Mouse (Mus musculus) intestine, embryonic 16.5 days (tissue): ENCODE measurements around the gene Pde4d. TPM values are rescaled to one million over a fixed set of nuclear protein-coding genes. Genes with fewer than 3 reads are reported as not detected.

ENCODE experiments used
- ATAC-seq: fragments of 200-750 bp; cut with Nextera tagmentation; 2 replicates; pipeline ENCODE4 v1.8.0; 2017; ENCODE audit warnings: moderate TSS enrichment, moderate library complexity
- H3K27ac ChIP-seq: fragments of 300-500 bp; sonication (generic); 2 replicates; pipeline ENCODE4 v1.5.1; 2014; ENCODE audit warnings: mild to moderate bottlenecking, low read length
- H3K27me3 ChIP-seq: fragments of 300-500 bp; sonication (generic); replicated peaks from 2 replicates; pipeline ENCODE4 v1.6.1; 2014; ENCODE audit warnings: low read length, control low read depth, mixed read lengths; ENCODE audit not compliant: control insufficient read depth, insufficient read depth
- H3K36me3 ChIP-seq: fragments of 300-500 bp; sonication (generic); 2 replicates; pipeline ENCODE4 v1.6.1; 2014; ENCODE audit warnings: low read length, control low read depth; ENCODE audit not compliant: control insufficient read depth, insufficient read depth
- H3K4me1 ChIP-seq: fragments of 300-500 bp; sonication (generic); 2 replicates; pipeline ENCODE4 v1.6.1; 2014; ENCODE audit warnings: low read length, control low read depth, mixed read lengths; ENCODE audit not compliant: control insufficient read depth, insufficient read depth
- H3K4me2 ChIP-seq: fragments of 300-500 bp; sonication (generic); 2 replicates; pipeline ENCODE4 v1.6.1; 2014; ENCODE audit warnings: low read depth, low read length, control low read depth
- H3K4me3 ChIP-seq: fragments of 300-500 bp; sonication (generic); 2 replicates; pipeline ENCODE4 v1.5.1; 2014; ENCODE audit warnings: mild to moderate bottlenecking, low read length
- H3K9ac ChIP-seq: fragments of 300-500 bp; sonication (generic); 2 replicates; pipeline ENCODE4 v1.6.1; 2014; ENCODE audit warnings: low read depth, low read length
- H3K9me3 ChIP-seq: fragments of 300-500 bp; sonication (generic); 2 replicates; pipeline ENCODE4 v1.6.1; 2016; ENCODE audit warnings: low read length, control low read depth; ENCODE audit not compliant: control insufficient read depth
- WGBS: fragments of 180-500 bp; shearing (Covaris S2); extraction: QIAGEN DNeasy Blood & Tissue Kit; methylation state at CpG from one replicate; pipeline ENCODE4 v1.1.7; 2014; 5-methylcytosine and 5-hydroxymethylcytosine counted together
- polyA plus RNA-seq: library from polyadenylated mRNA; unstranded; fragments of >200 nt; fragmentation: Nextera tagmentation; extraction: Ambion mirVana; gene quantifications from 2 replicates; pipeline ENCODE4 v1.2.1, GENCODE M21; 2015

The Pde4d gene
- polyA plus RNA-seq, 1 experiment from 2014 or later, result 25.3 TPM

- Histone ChIP-seq H3K9ac (no peak overlapping the region), H3K4me3 (no peak overlapping the region), H3K9me3 (no peaks in the 10 kb centered on the region), H3K36me3 (no peaks in the 10 kb centered on the region), H3K27me3 (no peaks in the 10 kb centered on the region), H3K4me2 (no peak overlapping the region), H3K4me1 (peaks cover 10% of the 10 kb centered on the region), H3K27ac (no peak overlapping the region)
- WGBS, result 80% methylated on average over 10 of the region's 10 CpGs
- no peak for ATAC-seq
Observed at GRCm38 (mm10) chr13:109917551-109917950, 1467.8 kb downstream of the Pde4d start.

GRCm38 (mm10) chr13:109918631-109919030 lies 1468.9 kb downstream of the Pde4d start:
- H3K4me3 ChIP-seq, result no peak overlapping the region
- no peaks in the 10 kb centered on the region for H3K36me3 ChIP-seq
- H3K9me3 ChIP-seq, result no peaks in the 10 kb centered on the region
- no peak overlapping the region for H3K9ac ChIP-seq
- H3K27ac ChIP-seq, result no peak overlapping the region
- WGBS, result 63% methylated on average over 8 of the region's 8 CpGs
- no peak overlapping the region for H3K4me2 ChIP-seq
- no peak for ATAC-seq
- H3K4me1 ChIP-seq, result peaks cover 14% of the 10 kb centered on the region
- no peaks in the 10 kb centered on the region for H3K27me3 ChIP-seq

GRCm38 (mm10) chr13:109920256-109920655 lies 1470.5 kb downstream of the Pde4d start:
- Histone ChIP-seq H3K27ac (no peak overlapping the region), H3K36me3 (no peaks in the 10 kb centered on the region), H3K4me3 (no peak overlapping the region), H3K27me3 (no peaks in the 10 kb centered on the region), H3K9me3 (no peaks in the 10 kb centered on the region), H3K9ac (no peak overlapping the region), H3K4me1 (peaks cover 7% of the 10 kb centered on the region), H3K4me2 (no peak overlapping the region)
- ATAC-seq, result no peak
- WGBS, result 79% methylated on average over 6 of the region's 6 CpGs

- H3K4me1 ChIP-seq, result peaks cover 4% of the 10 kb centered on the region
- H3K4me2 ChIP-seq, result no peak overlapping the region
- no peak overlapping the region for H3K9ac ChIP-seq
- H3K36me3 ChIP-seq, result no peaks in the 10 kb centered on the region
- no peaks in the 10 kb centered on the region for H3K27me3 ChIP-seq
- ATAC-seq, result no peak
- H3K9me3 ChIP-seq, result no peaks in the 10 kb centered on the region
- 83% methylated on average over 17 of the region's 17 CpGs for WGBS
- no peak overlapping the region for H3K27ac ChIP-seq
- no peak overlapping the region for H3K4me3 ChIP-seq
Observed at GRCm38 (mm10) chr13:109921336-109922038, 1471.7 kb downstream of the Pde4d start.

- H3K4me3 ChIP-seq, result no peak overlapping the region
- WGBS, result under 1% methylated on average over 4 of the region's 4 CpGs
- no peaks in the 10 kb centered on the region for H3K36me3 ChIP-seq
- peaks cover 7% of the 10 kb centered on the region for H3K4me1 ChIP-seq
- peak; percentile 63; the same call in 1 of the 2 replicates for ATAC-seq
- H3K9ac ChIP-seq, result no peak overlapping the region
- no peaks in the 10 kb centered on the region for H3K9me3 ChIP-seq
- H3K27me3 ChIP-seq, result no peaks in the 10 kb centered on the region
- H3K4me2 ChIP-seq, result no peak overlapping the region
- H3K27ac ChIP-seq, result no peak overlapping the region
Observed at GRCm38 (mm10) chr13:109922228-109922627, 1472.5 kb downstream of the Pde4d start.

- Histone ChIP-seq H3K4me2 (no peak overlapping the region), H3K27me3 (no peaks in the 10 kb centered on the region), H3K36me3 (no peaks in the 10 kb centered on the region), H3K4me1 (peaks cover 7% of the 10 kb centered on the region), H3K4me3 (no peak overlapping the region), H3K27ac (no peak overlapping the region), H3K9me3 (no peaks in the 10 kb centered on the region), H3K9ac (no peak overlapping the region)
- WGBS, result 73% methylated on average over 12 of the region's 12 CpGs
- peak; percentile 41; the same call in 1 of the 2 replicates for ATAC-seq
Observed at GRCm38 (mm10) chr13:109922782-109923181, 1473.0 kb downstream of the Pde4d start.

GRCm38 (mm10) chr13:109924771-109925170 lies 1475.0 kb downstream of the Pde4d start:
- no peak for ATAC-seq
- Histone ChIP-seq H3K27me3 (no peaks in the 10 kb centered on the region), H3K4me1 (peaks cover 7% of the 10 kb centered on the region), H3K27ac (no peak overlapping the region), H3K9ac (no peak overlapping the region), H3K4me3 (no peak overlapping the region), H3K36me3 (no peaks in the 10 kb centered on the region), H3K9me3 (no peaks in the 10 kb centered on the region), H3K4me2 (no peak overlapping the region)
- 92% methylated on average over 15 of the region's 15 CpGs for WGBS

GRCm38 (mm10) chr13:109926277-109926920 lies 1476.7 kb downstream of the Pde4d start:
- no peak overlapping the region for H3K9ac ChIP-seq
- H3K9me3 ChIP-seq, result no peaks in the 10 kb centered on the region
- ATAC-seq, result peak; percentile 79
- H3K27ac ChIP-seq, result no peak overlapping the region
- H3K36me3 ChIP-seq, result no peaks in the 10 kb centered on the region
- H3K4me1 ChIP-seq, result peaks cover 7% of the 10 kb centered on the region
- H3K4me2 ChIP-seq, result peak overlapping the region; percentile 24; the same call in 1 of the 2 replicates
- 31% methylated on average over 15 of the region's 15 CpGs for WGBS
- no peaks in the 10 kb centered on the region for H3K27me3 ChIP-seq
- no peak overlapping the region; the same call in 1 of the 2 replicates for H3K4me3 ChIP-seq

GRCm38 (mm10) chr13:109927782-109928181 lies 1478.0 kb downstream of the Pde4d start:
- Histone ChIP-seq H3K9me3 (no peaks in the 10 kb centered on the region), H3K4me3 (no peak overlapping the region), H3K4me2 (no peak overlapping the region), H3K36me3 (no peaks in the 10 kb centered on the region), H3K27ac (no peak overlapping the region), H3K4me1 (peaks cover 6% of the 10 kb centered on the region), H3K27me3 (no peaks in the 10 kb centered on the region), H3K9ac (no peak overlapping the region)
- ATAC-seq, result no peak
- WGBS, result 72% methylated on average over 2 of the region's 2 CpGs
